Mouse (Mus musculus): ENCODE measurements at regions not wholly inside any gene's neighbourhood (a gene's known extent, or its start where the extent isn't known, plus 50 kb on each side); places are given as distances from the start of the nearest gene placed in this dataset.
"Not testable (repeated sequence)": the region's sequence is repeated elsewhere in the genome, so short reads cannot be mapped to it uniquely, and the experiment has no call there.

GRCm38 (mm10) chr8:126877039-126877365 is 68.6 kb downstream of the Tomm20 start:
- intact Hi-C loops (cut with DNase I), result loop anchor here (10.0 kb wide), 1 partner anchor 212 kb away; no protein-coding TSS in a partner anchor

GRCm38 (mm10) chr8:126876300-126877038 is 69.2 kb downstream of the Tomm20 start:
- no peak for DNase-seq (ENCODE audit: low spot score in 2 of 2)
- intact Hi-C loops (cut with DNase I), result loop anchor here (10.0 kb wide), 1 partner anchor 212 kb away; no protein-coding TSS in a partner anchor

More at GRCm38 (mm10) chr8:126877039-126877365, 68.6 kb downstream of the Tomm20 start:
- DNase-seq (ENCODE audit: low spot score in 2 of 2), result no peak

GRCm38 (mm10) chr8:126875491-126876155 is 70.0 kb downstream of the Tomm20 start:
- DNase-seq (ENCODE audit: low spot score in 2 of 2), result no peak
- intact Hi-C loops (cut with DNase I), result loop anchor here (10.0 kb wide), 1 partner anchor 211 kb away; no protein-coding TSS in a partner anchor

GRCm38 (mm10) chr8:126874846-126875245 is 70.8 kb downstream of the Tomm20 start:
- intact Hi-C loops (cut with DNase I), result loop anchor here (10.0 kb wide), 1 partner anchor 210 kb away; no protein-coding TSS in a partner anchor
- no peak for DNase-seq (ENCODE audit: low spot score in 2 of 2)

- intact Hi-C loops (cut with DNase I), result loop anchor here (10.0 kb wide), 1 partner anchor 209 kb away; no protein-coding TSS in a partner anchor
- DNase-seq (ENCODE audit: low spot score in 2 of 2), result peak in 1 of 2 experiments; percentile 72
Observed at GRCm38 (mm10) chr8:126874126-126874730, 71.4 kb downstream of the Tomm20 start.

- no peak for DNase-seq (ENCODE audit: low spot score in 2 of 2)
- intact Hi-C loops (cut with DNase I), result loop anchor here (10.0 kb wide), 1 partner anchor 209 kb away; no protein-coding TSS in a partner anchor
Observed at GRCm38 (mm10) chr8:126873306-126873705, 72.3 kb downstream of the Tomm20 start.

- DNase-seq (ENCODE audit: low spot score in 2 of 2), result no peak
Observed at GRCm38 (mm10) chr8:126872574-126872973, 73.1 kb downstream of the Tomm20 start.

GRCm38 (mm10) chr8:126872133-126872532 is 73.5 kb downstream of the Tomm20 start:
- DNase-seq (ENCODE audit: low spot score in 2 of 2), result peak in 1 of 2 experiments; percentile 75

More at GRCm38 (mm10) chr8:126872574-126872973, 73.1 kb downstream of the Tomm20 start:
- intact Hi-C loops (cut with DNase I), result loop anchor here (10.0 kb wide), 1 partner anchor 208 kb away; no protein-coding TSS in a partner anchor

GRCm38 (mm10) chr8:126869464-126869850 is 76.2 kb downstream of the Tomm20 start:
- no peak for DNase-seq (ENCODE audit: low spot score in 2 of 2)
- intact Hi-C loops (cut with DNase I), result no loop called here

More at GRCm38 (mm10) chr8:126872133-126872532, 73.5 kb downstream of the Tomm20 start:
- intact Hi-C loops (cut with DNase I), result loop anchor here (10.0 kb wide), 1 partner anchor 207 kb away; no protein-coding TSS in a partner anchor

GRCm38 (mm10) chr8:126868831-126869463 is 76.7 kb downstream of the Tomm20 start:
- intact Hi-C loops (cut with DNase I), result no loop called here
- no peak for DNase-seq (ENCODE audit: low spot score in 2 of 2)

GRCm38 (mm10) chr8:126867121-126867988 is 78.3 kb downstream of the Tomm20 start:
- intact Hi-C loops (cut with DNase I), result no loop called here
- DNase-seq (ENCODE audit: low spot score in 2 of 2), result no peak

GRCm38 (mm10) chr8:126864314-126864948 is 81.2 kb downstream of the Tomm20 start:
- no peak for DNase-seq (ENCODE audit: low spot score in 2 of 2)
- intact Hi-C loops (cut with DNase I), result no loop called here

- intact Hi-C loops (cut with DNase I); DNase-seq (ENCODE audit: low spot score in 2 of 2): not testable (repeated sequence)
Observed at GRCm38 (mm10) chr8:126863661-126864060, 82.0 kb downstream of the Tomm20 start.

- intact Hi-C loops (cut with DNase I), result no loop called here
Observed at GRCm38 (mm10) chr8:126861754-126862153, 83.9 kb downstream of the Tomm20 start.

GRCm38 (mm10) chr8:126860630-126861029 is 85.0 kb downstream of the Tomm20 start:
- no peak for DNase-seq (ENCODE audit: low spot score in 2 of 2)
- intact Hi-C loops (cut with DNase I), result no loop called here

More at GRCm38 (mm10) chr8:126861754-126862153, 83.9 kb downstream of the Tomm20 start:
- no peak for DNase-seq (ENCODE audit: low spot score in 2 of 2)

GRCm38 (mm10) chr8:126859706-126860424 is 85.8 kb downstream of the Tomm20 start:
- no peak for DNase-seq (ENCODE audit: low spot score in 2 of 2)
- intact Hi-C loops (cut with DNase I), result no loop called here

Data from left cerebral cortex, postnatal 25 days (tissue).